ENCODE assay signal across 8 mouse cellular contexts in genomic region chr12:102384819-102385218, GRCm38 (mm10). TPM values are rescaled to one million over a fixed set of nuclear protein-coding genes. Genes with fewer than 3 reads are reported as not detected.
A peak's percentile ranks its signal among the peaks of the same experiment; 100 is the strongest.
DNase-seq lines count a peak whose midpoint lies in the region; ATAC-seq lines count a peak whose summit lies in the region.

No protein-coding gene starts in this region.

- H3K36me3 ChIP-seq in stomach, embryonic 15.5 days = 0 out of 2 replicates have a peak, but pooled peaks cover 7% of the 10 kb centered on the region

- ATAC-seq in megakaryocyte progenitor cell, adult 5-6 weeks (replicated peaks; ENCODE audit: poor library complexity) = peak; percentile 68
- 0 out of 2 replicates have a peak, but pooled peaks have one; percentile 38 for ATAC-seq in stomach, embryonic 15.5 days (ENCODE audit: insufficient read depth, low FRiP score, low read depth)

- no peaks in the 10 kb centered on the region for H3K9me3 ChIP-seq in stomach, embryonic 15.5 days

- WGBS in stomach, embryonic 15.5 days = 18% methylated on average over 3 of the region's 3 CpGs

- H3K4me1 ChIP-seq in stomach, embryonic 15.5 days = no peaks in the 10 kb centered on the region

- no peaks in the 10 kb centered on the region for H3K27me3 ChIP-seq in stomach, embryonic 15.5 days (replicated peaks)

- H3K27ac ChIP-seq in stomach, embryonic 15.5 days = no peak overlapping the region

- H3K9ac ChIP-seq in stomach, embryonic 15.5 days = no peak overlapping the region

- H3K4me3 ChIP-seq in stomach, embryonic 15.5 days (replicated peaks) = no peak overlapping the region

- peak; percentile 33 for DNase-seq in gastrocnemius, postnatal 10 days
- no peak for DNase-seq in gastrocnemius, adult 8-10 months (ENCODE audit: low spot score in 2 of 2)
- peak; percentile 37 for DNase-seq in urinary bladder, postnatal 14 days (ENCODE audit: low spot score)
- DNase-seq in urinary bladder, postnatal 4 days (ENCODE audit: low spot score in 2 of 2) = no peak
- DNase-seq in embryo, embryonic 11.5 days (ENCODE audit: low read depth, low spot score) = peak; percentile 8
- DNase-seq in kidney, postnatal 14 days = peak; percentile 41

- no peak overlapping the region for H3K4me2 ChIP-seq in stomach, embryonic 15.5 days

RNA-seq across cellular contexts. Expression of gene Lgmn, which starts 54.8 kb away (rescaled TPM):
- total RNA-seq in gastrocnemius, postnatal 10 days (2021) = 100 to 1,000 TPM in 1 of 2 experiments, 10 to 100 TPM in 1; 90.0 to 100 TPM
- total RNA-seq in gastrocnemius, adult 8-10 months (2022) = 10 to 100 TPM; 17.5 to 24.8 (median 18.9) TPM
- total RNA-seq in megakaryocyte progenitor cell, adult 5-6 weeks (2015) = 2.1 and 2.9 TPM in 2 replicates
- total RNA-seq in megakaryocyte progenitor cell, adult 5-6 weeks (2017) = 0.71 and 2.2 TPM in 2 replicates
- polyA plus RNA-seq in stomach, embryonic 15.5 days (2015; fragmentation: Nextera tagmentation; extraction: Ambion mirVana) = 78.1 and 81.5 TPM in 2 replicates

Comparison
In these comparisons a context has a peak if more than half of its experiments do, and no peak if none do; other contexts are left out.
1. DNase-seq: peak in gastrocnemius, postnatal 10 days (single experiment), urinary bladder, postnatal 14 days (single experiment), embryo, embryonic 11.5 days (single experiment) and kidney, postnatal 14 days (single experiment); none in gastrocnemius, adult 8-10 months (0 of 2) and urinary bladder, postnatal 4 days (0 of 2).
2. RNA of gene Lgmn, which starts 54.8 kb away (total RNA-seq): 90.0 to 100 TPM in gastrocnemius, postnatal 10 days and 17.5 to 24.8 TPM in gastrocnemius, adult 8-10 months; 0.71 to 2.9 TPM in megakaryocyte progenitor cell, adult 5-6 weeks; every median in the first group is over 4 times any median in the second.